Mouse (Mus musculus) limb, embryonic 15.5 days (tissue): Measurements from ENCODE around the gene Gpr62. TPM values are rescaled to one million over a fixed set of nuclear protein-coding genes. Genes with fewer than 3 reads are reported as not detected.
A peak's percentile ranks its signal among the peaks of the same experiment; 100 is the strongest.

Experiments used
- ATAC-seq: fragments of 200-750 bp; cut with Nextera tagmentation; 2 replicates; pipeline ENCODE4 v1.8.0; 2017; ENCODE audit warnings: low read depth, moderate TSS enrichment; ENCODE audit not compliant: insufficient number of reproducible peaks, low FRiP score, low TSS enrichment
- H3K27ac ChIP-seq: fragments of 300-500 bp; sonication (generic); 2 replicates; pipeline ENCODE4 v1.5.1; 2015; ENCODE audit warnings: moderate library complexity, mild to moderate bottlenecking, inconsistent platforms
- H3K27me3 ChIP-seq: fragments of 300-500 bp; sonication (generic); 2 replicates; pipeline ENCODE4 v1.6.1; 2015; ENCODE audit warnings: inconsistent platforms
- H3K36me3 ChIP-seq: fragments of 300-500 bp; sonication (generic); 2 replicates; pipeline ENCODE4 v1.6.1; 2015; ENCODE audit warnings: inconsistent platforms
- H3K4me1 ChIP-seq: fragments of 300-500 bp; sonication (generic); 2 replicates; pipeline ENCODE4 v1.6.1; 2015; ENCODE audit warnings: inconsistent platforms
- H3K4me2 ChIP-seq: fragments of 300-500 bp; sonication (generic); 2 replicates; pipeline ENCODE4 v1.6.1; 2015; ENCODE audit warnings: mild to moderate bottlenecking, inconsistent platforms
- H3K4me3 ChIP-seq: fragments of 300-500 bp; sonication (generic); 2 replicates; pipeline ENCODE4 v1.5.1; 2015; ENCODE audit warnings: mild to moderate bottlenecking, inconsistent platforms
- H3K9ac ChIP-seq: fragments of 300-500 bp; sonication (generic); 2 replicates; pipeline ENCODE4 v1.6.1; 2015; ENCODE audit warnings: inconsistent platforms
- H3K9me3 ChIP-seq: fragments of 300-500 bp; sonication (generic); 2 replicates; pipeline ENCODE4 v1.6.1; 2016; ENCODE audit warnings: inconsistent platforms
- WGBS: fragments of 180-500 bp; shearing (Covaris S2); methylation state at CpG from one replicate; pipeline ENCODE4 v1.1.7; 2015; 5-methylcytosine and 5-hydroxymethylcytosine counted together
- polyA plus RNA-seq: library from polyadenylated mRNA; unstranded; fragments of >200 nt; fragmentation: Nextera tagmentation; extraction: Ambion mirVana; gene quantifications from 2 replicates; pipeline ENCODE4 v1.2.1, GENCODE M21; 2015

Gene Gpr62
- polyA plus RNA-seq, 1 experiment from 2014 or later, result 0.55 TPM

GRCm38 (mm10) chr9:106473753-106474105 is 8.0 kb upstream of the Gpr62 start:
- 79% methylated on average over 5 of the region's 5 CpGs for WGBS
- H3K36me3 ChIP-seq, result no peaks in the 10 kb centered on the region
- no peak overlapping the region for H3K27ac ChIP-seq
- peaks cover 58% of the 10 kb centered on the region for H3K4me1 ChIP-seq
- H3K9me3 ChIP-seq, result no peaks in the 10 kb centered on the region
- no peak overlapping the region for H3K9ac ChIP-seq
- H3K4me2 ChIP-seq, result no peak overlapping the region
- peaks cover 3% of the 10 kb centered on the region; the same call in 1 of the 2 replicates for H3K27me3 ChIP-seq
- ATAC-seq, result no peak
- H3K4me3 ChIP-seq, result no peak overlapping the region

GRCm38 (mm10) chr9:106473081-106473752 is 7.5 kb upstream of the Gpr62 start:
- no peak overlapping the region for H3K27ac ChIP-seq
- no peak for ATAC-seq
- H3K9me3 ChIP-seq, result no peaks in the 10 kb centered on the region
- H3K4me3 ChIP-seq, result no peak overlapping the region
- H3K36me3 ChIP-seq, result no peaks in the 10 kb centered on the region
- H3K9ac ChIP-seq, result no peak overlapping the region
- peaks cover 53% of the 10 kb centered on the region for H3K4me1 ChIP-seq
- no peak overlapping the region for H3K4me2 ChIP-seq
- H3K27me3 ChIP-seq, result peaks cover 3% of the 10 kb centered on the region; the same call in 1 of the 2 replicates
- 87% methylated on average over 16 of the region's 16 CpGs for WGBS

GRCm38 (mm10) chr9:106472321-106472720 is 6.6 kb upstream of the Gpr62 start:
- Histone ChIP-seq H3K9me3 (no peaks in the 10 kb centered on the region), H3K27me3 (peaks cover 3% of the 10 kb centered on the region; the same call in 1 of the 2 replicates), H3K36me3 (no peaks in the 10 kb centered on the region), H3K9ac (no peak overlapping the region), H3K4me2 (no peak overlapping the region), H3K27ac (no peak overlapping the region), H3K4me1 (peaks cover 45% of the 10 kb centered on the region), H3K4me3 (no peak overlapping the region)
- no peak for ATAC-seq
- WGBS, result 69% methylated on average over 4 of the region's 4 CpGs

- no peak for ATAC-seq
- Histone ChIP-seq H3K4me2 (peak overlapping the region; percentile 15), H3K9ac (no peak overlapping the region)
Measured at GRCm38 (mm10) chr9:106471892-106472291, 6.2 kb upstream of the Gpr62 start.

GRCm38 (mm10) chr9:106470991-106471750 is 5.4 kb upstream of the Gpr62 start:
- 67% methylated on average over 14 of the region's 14 CpGs for WGBS
- no peak for ATAC-seq
- peaks cover 38% of the 10 kb centered on the region for H3K4me1 ChIP-seq
- peak overlapping the region; percentile 15; the same call in 1 of the 2 replicates for H3K4me2 ChIP-seq
- no peaks in the 10 kb centered on the region for H3K36me3 ChIP-seq
- no peak overlapping the region for H3K9ac ChIP-seq
- no peak overlapping the region for H3K4me3 ChIP-seq
- no peak overlapping the region for H3K27ac ChIP-seq
- H3K9me3 ChIP-seq, result no peaks in the 10 kb centered on the region
- H3K27me3 ChIP-seq, result peaks cover 3% of the 10 kb centered on the region; the same call in 1 of the 2 replicates

More at GRCm38 (mm10) chr9:106471892-106472291, 6.2 kb upstream of the Gpr62 start:
- 10% methylated on average over 5 of the region's 5 CpGs for WGBS
- Histone ChIP-seq H3K4me1 (peaks cover 43% of the 10 kb centered on the region), H3K9me3 (no peaks in the 10 kb centered on the region), H3K27ac (no peak overlapping the region), H3K4me3 (no peak overlapping the region), H3K27me3 (peaks cover 3% of the 10 kb centered on the region; the same call in 1 of the 2 replicates), H3K36me3 (no peaks in the 10 kb centered on the region)

GRCm38 (mm10) chr9:106469776-106470175 is 4.0 kb upstream of the Gpr62 start:
- Histone ChIP-seq H3K36me3 (no peaks in the 10 kb centered on the region), H3K9ac (no peak overlapping the region), H3K9me3 (no peaks in the 10 kb centered on the region), H3K4me3 (no peak overlapping the region), H3K4me2 (no peak overlapping the region), H3K4me1 (peaks cover 36% of the 10 kb centered on the region), H3K27ac (no peak overlapping the region), H3K27me3 (peaks cover 3% of the 10 kb centered on the region; the same call in 1 of the 2 replicates)
- no peak for ATAC-seq
- WGBS, result 60% methylated on average over 9 of the region's 9 CpGs

- no peaks in the 10 kb centered on the region for H3K9me3 ChIP-seq
- WGBS, result 68% methylated on average over 6 of the region's 6 CpGs
Measured at GRCm38 (mm10) chr9:106469317-106469716, 3.6 kb upstream of the Gpr62 start.

GRCm38 (mm10) chr9:106467746-106468145 is 2.0 kb upstream of the Gpr62 start:
- Histone ChIP-seq H3K4me3 (no peak overlapping the region), H3K9me3 (no peaks in the 10 kb centered on the region), H3K27ac (no peak overlapping the region), H3K27me3 (0 out of 2 replicates have a peak, but pooled peaks cover 5% of the 10 kb centered on the region), H3K9ac (no peak overlapping the region), H3K36me3 (peaks cover 10% of the 10 kb centered on the region), H3K4me1 (peaks cover 36% of the 10 kb centered on the region), H3K4me2 (no peak overlapping the region)
- no peak for ATAC-seq
- 89% methylated on average over 7 of the region's 7 CpGs for WGBS

More at GRCm38 (mm10) chr9:106469317-106469716, 3.6 kb upstream of the Gpr62 start:
- Histone ChIP-seq H3K27ac (no peak overlapping the region), H3K27me3 (peaks cover 3% of the 10 kb centered on the region; the same call in 1 of the 2 replicates), H3K4me3 (no peak overlapping the region), H3K4me1 (peaks cover 36% of the 10 kb centered on the region), H3K4me2 (no peak overlapping the region), H3K36me3 (no peaks in the 10 kb centered on the region), H3K9ac (no peak overlapping the region)
- no peak for ATAC-seq

- ATAC-seq, result no peak
- Histone ChIP-seq H3K4me1 (peaks cover 29% of the 10 kb centered on the region), H3K4me2 (no peak overlapping the region), H3K27me3 (0 out of 2 replicates have a peak, but pooled peaks cover 5% of the 10 kb centered on the region), H3K9ac (no peak overlapping the region), H3K27ac (no peak overlapping the region), H3K4me3 (no peak overlapping the region), H3K36me3 (peaks cover 19% of the 10 kb centered on the region), H3K9me3 (no peaks in the 10 kb centered on the region)
- 94% methylated on average over 6 of the region's 6 CpGs for WGBS
Measured at GRCm38 (mm10) chr9:106466721-106467120, 983 bp upstream of the Gpr62 start.

- WGBS, result 1% methylated on average over 98 of the region's 99 CpGs
- Histone ChIP-seq H3K27me3 (0 out of 2 replicates have a peak, but pooled peaks cover 5% of the 10 kb centered on the region), H3K9me3 (no peaks in the 10 kb centered on the region), H3K4me3 (peak overlapping the region; percentile 59), H3K4me1 (peaks cover 26% of the 10 kb centered on the region), H3K9ac (peak overlapping the region; percentile 65), H3K36me3 (peaks cover 33% of the 10 kb centered on the region), H3K4me2 (peak overlapping the region; percentile 98), H3K27ac (peak overlapping the region; percentile 50)
- peak; percentile 50; the same call in 1 of the 2 replicates for ATAC-seq
Measured at GRCm38 (mm10) chr9:106464751-106465541, 792 bp downstream of the Gpr62 start.
